Mouse (Mus musculus): ENCODE data around the gene Lyrm4. TPM values are rescaled to one million over a fixed set of nuclear protein-coding genes. Genes with fewer than 3 reads are reported as not detected.
"Not testable (repeated sequence)": the region's sequence is repeated elsewhere in the genome, so short reads cannot be mapped to it uniquely, and the experiment has no call there.

The Lyrm4 gene
- polyA plus RNA-seq, 1 experiment from 2014 or later: 21.3 TPM

- ATAC-seq (ENCODE audit: insufficient number of reproducible peaks, low FRiP score, low TSS enrichment, low read depth): no peak
- Histone ChIP-seq H3K27ac (replicated peaks) (no peak overlapping the region), H3K9me3 (replicated peaks) (no peaks in the 10 kb centered on the region), H3K9ac (no peak overlapping the region), H3K27me3 (no peaks in the 10 kb centered on the region), H3K4me1 (no peaks in the 10 kb centered on the region), H3K4me2 (replicated peaks) (no peak overlapping the region), H3K36me3 (no peaks in the 10 kb centered on the region), H3K4me3 (replicated peaks) (no peak overlapping the region)
- WGBS: 57% methylated on average over 9 of the region's 9 CpGs
Measured at GRCm38 (mm10) chr13:36031959-36032358, 85.4 kb downstream of the Lyrm4 start.

GRCm38 (mm10) chr13:36019309-36020274, 97.7 kb downstream of the Lyrm4 start:
- Histone ChIP-seq H3K4me1 (no peaks in the 10 kb centered on the region), H3K9ac (no peak overlapping the region), H3K36me3 (no peaks in the 10 kb centered on the region), H3K27me3 (no peaks in the 10 kb centered on the region), H3K4me2 (replicated peaks) (no peak overlapping the region), H3K27ac (replicated peaks) (no peak overlapping the region), H3K9me3 (replicated peaks) (no peaks in the 10 kb centered on the region), H3K4me3 (replicated peaks) (no peak overlapping the region)
- WGBS: 54% methylated on average over 10 of the region's 10 CpGs
- ATAC-seq (ENCODE audit: insufficient number of reproducible peaks, low FRiP score, low TSS enrichment, low read depth): no peak

- H3K36me3 ChIP-seq: no peaks in the 10 kb centered on the region
- H3K9ac ChIP-seq: no peak overlapping the region
- WGBS: 58% methylated on average over 2 of the region's 2 CpGs
- no peak for ATAC-seq (ENCODE audit: insufficient number of reproducible peaks, low FRiP score, low TSS enrichment, low read depth)
- H3K9me3 ChIP-seq (replicated peaks): no peaks in the 10 kb centered on the region
- H3K4me1 ChIP-seq: no peaks in the 10 kb centered on the region
- H3K4me3 ChIP-seq (replicated peaks): no peak overlapping the region
- no peaks in the 10 kb centered on the region for H3K27me3 ChIP-seq
- no peak overlapping the region for H3K27ac ChIP-seq (replicated peaks)
- H3K4me2 ChIP-seq (replicated peaks): no peak overlapping the region
Measured at GRCm38 (mm10) chr13:36018017-36018416, 99.3 kb downstream of the Lyrm4 start.

- no peak for ATAC-seq (ENCODE audit: insufficient number of reproducible peaks, low FRiP score, low TSS enrichment, low read depth)
- no peak overlapping the region for H3K27ac ChIP-seq (replicated peaks)
- H3K27me3 ChIP-seq: no peaks in the 10 kb centered on the region
- no peak overlapping the region for H3K9ac ChIP-seq
- H3K9me3 ChIP-seq (replicated peaks): no peaks in the 10 kb centered on the region
- H3K4me1 ChIP-seq: no peaks in the 10 kb centered on the region
- no peak overlapping the region for H3K4me3 ChIP-seq (replicated peaks)
- H3K36me3 ChIP-seq: no peaks in the 10 kb centered on the region
- no peak overlapping the region for H3K4me2 ChIP-seq (replicated peaks)
- 58% methylated on average over 3 of the region's 3 CpGs for WGBS
Measured at GRCm38 (mm10) chr13:36015636-36016035, 101.7 kb downstream of the Lyrm4 start.

- H3K36me3 ChIP-seq: no peaks in the 10 kb centered on the region
Measured at GRCm38 (mm10) chr13:36009981-36010380, 107.3 kb downstream of the Lyrm4 start.

GRCm38 (mm10) chr13:36000798-36001197, 116.5 kb downstream of the Lyrm4 start:
- no peak for ATAC-seq (ENCODE audit: insufficient number of reproducible peaks, low FRiP score, low TSS enrichment, low read depth)
- Histone ChIP-seq H3K4me3 (replicated peaks) (no peak overlapping the region), H3K9me3 (replicated peaks) (no peaks in the 10 kb centered on the region), H3K4me2 (replicated peaks) (no peak overlapping the region), H3K36me3 (no peaks in the 10 kb centered on the region), H3K4me1 (no peaks in the 10 kb centered on the region), H3K27me3 (no peaks in the 10 kb centered on the region), H3K27ac (replicated peaks) (no peak overlapping the region), H3K9ac (no peak overlapping the region)
- whole genome bisulfite sequencing: 69% methylated on average over 1 of the region's 1 CpGs

More at GRCm38 (mm10) chr13:36009981-36010380, 107.3 kb downstream of the Lyrm4 start:
- H3K4me2 ChIP-seq (replicated peaks): no peak overlapping the region
- H3K9me3 ChIP-seq (replicated peaks): no peaks in the 10 kb centered on the region
- no peak for ATAC-seq (ENCODE audit: insufficient number of reproducible peaks, low FRiP score, low TSS enrichment, low read depth)
- H3K27ac ChIP-seq (replicated peaks): no peak overlapping the region
- no peaks in the 10 kb centered on the region for H3K4me1 ChIP-seq
- 79% methylated on average over 2 of the region's 2 CpGs for WGBS
- H3K9ac ChIP-seq: no peak overlapping the region
- H3K4me3 ChIP-seq (replicated peaks): no peak overlapping the region
- no peaks in the 10 kb centered on the region for H3K27me3 ChIP-seq

GRCm38 (mm10) chr13:35997606-35998005, 119.7 kb downstream of the Lyrm4 start:
- WGBS: 91% methylated on average over 4 of the region's 4 CpGs

GRCm38 (mm10) chr13:35995696-35996426, 121.5 kb downstream of the Lyrm4 start:
- WGBS: 66% methylated on average over 2 of the region's 2 CpGs
- no peaks in the 10 kb centered on the region for H3K4me1 ChIP-seq
- H3K27ac ChIP-seq (replicated peaks): no peak overlapping the region
- H3K36me3 ChIP-seq: no peaks in the 10 kb centered on the region
- no peaks in the 10 kb centered on the region for H3K27me3 ChIP-seq
- H3K4me2 ChIP-seq (replicated peaks): no peak overlapping the region
- no peak for ATAC-seq (ENCODE audit: insufficient number of reproducible peaks, low FRiP score, low TSS enrichment, low read depth)
- no peak overlapping the region for H3K9ac ChIP-seq
- H3K9me3 ChIP-seq (replicated peaks): no peaks in the 10 kb centered on the region
- H3K4me3 ChIP-seq (replicated peaks): no peak overlapping the region

More at GRCm38 (mm10) chr13:35997606-35998005, 119.7 kb downstream of the Lyrm4 start:
- no peak overlapping the region for H3K9ac ChIP-seq
- H3K36me3 ChIP-seq: no peaks in the 10 kb centered on the region
- H3K4me1 ChIP-seq: no peaks in the 10 kb centered on the region
- no peaks in the 10 kb centered on the region for H3K27me3 ChIP-seq
- no peak overlapping the region for H3K4me3 ChIP-seq (replicated peaks)
- H3K9me3 ChIP-seq (replicated peaks): no peaks in the 10 kb centered on the region
- no peak overlapping the region for H3K4me2 ChIP-seq (replicated peaks)
- H3K27ac ChIP-seq (replicated peaks): no peak overlapping the region
- ATAC-seq (ENCODE audit: insufficient number of reproducible peaks, low FRiP score, low TSS enrichment, low read depth): no peak

- Histone ChIP-seq H3K27ac (replicated peaks) (no peak overlapping the region), H3K27me3 (no peaks in the 10 kb centered on the region), H3K9me3 (replicated peaks) (no peaks in the 10 kb centered on the region), H3K9ac (no peak overlapping the region), H3K36me3 (no peaks in the 10 kb centered on the region), H3K4me3 (replicated peaks) (no peak overlapping the region), H3K4me1 (no peaks in the 10 kb centered on the region), H3K4me2 (replicated peaks) (no peak overlapping the region)
- ATAC-seq (ENCODE audit: insufficient number of reproducible peaks, low FRiP score, low TSS enrichment, low read depth): no peak
- WGBS: 86% methylated on average over 3 of the region's 3 CpGs
Measured at GRCm38 (mm10) chr13:35995231-35995630, 122.1 kb downstream of the Lyrm4 start.

GRCm38 (mm10) chr13:35994067-35994466, 123.3 kb downstream of the Lyrm4 start:
- Histone ChIP-seq H3K4me3 (replicated peaks) (no peak overlapping the region), H3K4me2 (replicated peaks) (no peak overlapping the region), H3K9ac (no peak overlapping the region), H3K27me3 (no peaks in the 10 kb centered on the region), H3K4me1 (no peaks in the 10 kb centered on the region), H3K27ac (replicated peaks) (no peak overlapping the region), H3K9me3 (replicated peaks) (no peaks in the 10 kb centered on the region), H3K36me3 (no peaks in the 10 kb centered on the region)
- 65% methylated on average over 8 of the region's 8 CpGs for WGBS
- no peak for ATAC-seq (ENCODE audit: insufficient number of reproducible peaks, low FRiP score, low TSS enrichment, low read depth)

- not testable (repeated sequence) for H3K4me2 ChIP-seq (replicated peaks); H3K4me3 ChIP-seq (replicated peaks); H3K9ac ChIP-seq; H3K27ac ChIP-seq (replicated peaks); H3K4me1 ChIP-seq; H3K27me3 ChIP-seq; ATAC-seq (ENCODE audit: insufficient number of reproducible peaks, low FRiP score, low TSS enrichment, low read depth); H3K36me3 ChIP-seq; H3K9me3 ChIP-seq (replicated peaks)
- 97% methylated on average over 21 of the region's 21 CpGs for WGBS
Measured at GRCm38 (mm10) chr13:35991185-35991584, 126.1 kb downstream of the Lyrm4 start.

Data from embryonic facial prominence, embryonic 15.5 days (tissue).